Mouse (Mus musculus) thymus, postnatal 36 days (tissue): ENCODE results near the gene Sirt5.

Experiments used
- DNase-seq, 2 experiments: peaks; one replicate each; pipeline ENCODE4 v3.0.0; 2022; ENCODE audit warnings: mixed read lengths in 2 of 2

Sirt5 gene

DNA sequence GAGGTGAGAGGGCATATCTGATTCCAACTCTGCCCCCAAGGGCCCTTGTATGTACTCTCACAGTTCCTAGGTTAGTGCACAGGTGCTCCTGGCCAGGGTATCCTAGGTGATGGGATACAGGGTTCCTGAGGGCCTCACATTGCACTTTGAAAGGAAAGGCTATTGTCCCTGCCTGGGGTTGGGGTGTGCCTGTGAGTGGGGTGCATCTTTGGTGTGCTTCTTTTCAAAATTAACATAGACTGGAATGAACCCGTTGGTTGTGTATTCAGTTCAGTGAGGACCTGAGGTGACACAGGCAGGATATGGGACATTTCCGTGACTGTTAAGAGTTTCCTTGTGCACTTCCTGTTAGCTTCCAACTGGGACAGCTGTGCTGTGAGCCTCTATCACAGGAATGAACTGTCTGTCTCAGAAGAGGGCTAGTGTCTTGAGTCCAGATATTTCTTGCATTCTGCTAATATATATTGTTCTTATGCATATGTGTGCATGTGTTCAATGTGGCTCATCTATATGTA lies 9.7 kb downstream of the Sirt5 start:
- DNase-seq = no peak

GRCm38 (mm10) chr13:43379989-43380388 lies 14.7 kb downstream of the Sirt5 start:
- no peak for DNase-seq

DNA sequence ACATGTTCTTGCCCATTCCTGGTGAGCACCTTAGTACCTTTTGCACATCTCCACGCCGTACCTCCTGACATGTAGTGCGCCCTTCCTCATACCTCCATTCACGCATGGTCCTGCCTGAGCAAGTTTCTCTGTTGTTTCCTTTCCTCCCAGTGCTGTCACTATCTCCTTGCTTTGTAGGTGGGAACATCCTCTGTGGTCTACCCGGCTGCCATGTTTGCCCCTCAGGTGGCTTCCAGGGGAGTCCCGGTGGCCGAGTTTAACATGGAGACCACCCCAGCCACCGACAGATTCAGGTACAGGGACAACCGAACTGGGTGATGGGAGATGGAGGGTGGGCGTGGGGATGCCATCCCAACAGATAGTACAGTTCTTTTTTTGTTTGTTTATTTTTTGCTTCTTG lies 20.0 kb downstream of the Sirt5 start:
- no peak for DNase-seq

- DNase-seq = no peak
Measured at GRCm38 (mm10) chr13:43397700-43398296, 32.5 kb downstream of the Sirt5 start.

GRCm38 (mm10) chr13:43398297-43399080 lies 33.2 kb downstream of the Sirt5 start, which contains the start of gene Nol7:
Gene Nol7 (plus strand): TSS chr13:43398390.
- peak; percentile 92 to 95 for DNase-seq

GRCm38 (mm10) chr13:43399576-43399975 lies 34.3 kb downstream of the Sirt5 start:
- DNase-seq = no peak

GRCm38 (mm10) chr13:43412311-43412710 lies 47.0 kb downstream of the Sirt5 start:
- no peak for DNase-seq

DNA sequence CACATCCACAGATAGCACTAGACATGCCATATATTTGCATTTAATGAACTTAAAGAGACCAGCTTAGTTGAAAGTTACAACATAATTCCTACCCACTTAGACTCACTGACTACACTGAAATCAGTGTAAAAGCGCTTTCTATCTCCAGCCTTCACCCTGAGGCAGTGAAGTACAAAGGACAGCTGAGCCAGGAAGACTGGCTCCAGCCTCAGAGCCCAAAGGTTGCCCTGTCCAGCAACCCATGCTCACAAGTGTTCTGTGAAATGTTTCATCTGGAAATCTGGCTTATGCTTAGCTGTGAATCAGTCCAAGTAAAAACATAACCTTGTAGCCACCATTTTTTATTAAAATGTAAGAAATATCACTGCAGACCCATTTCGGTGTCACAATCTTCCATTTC lies 48.3 kb downstream of the Sirt5 start:
- no peak for DNase-seq

GRCm38 (mm10) chr13:43415249-43415648 lies 50.0 kb downstream of the Sirt5 start:
- no peak for DNase-seq

- DNase-seq = no peak
Measured at GRCm38 (mm10) chr13:43428436-43428835, 63.1 kb downstream of the Sirt5 start.

DNA sequence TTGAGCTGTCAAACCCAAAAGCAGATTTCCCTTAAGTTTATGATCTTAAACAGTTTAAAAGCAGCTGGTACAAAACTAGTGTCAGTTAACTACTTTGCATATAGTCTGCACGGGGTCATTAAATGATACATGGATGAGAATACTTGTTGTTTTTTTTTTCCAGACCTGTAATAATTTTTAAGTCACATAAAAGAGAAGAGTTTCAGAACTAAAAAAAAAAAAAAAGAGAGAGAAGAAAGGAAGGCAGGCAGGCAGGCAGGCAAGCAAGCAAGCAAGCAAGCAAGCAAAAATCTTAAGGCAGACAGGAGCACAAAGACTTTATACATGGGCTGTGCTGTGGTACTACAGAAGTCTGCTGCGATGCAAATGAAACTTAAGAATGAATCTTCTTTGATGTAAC lies 68.1 kb downstream of the Sirt5 start:
- DNase-seq = no peak

GRCm38 (mm10) chr13:43440376-43440775 lies 75.1 kb downstream of the Sirt5 start:
- no peak for DNase-seq

DNA sequence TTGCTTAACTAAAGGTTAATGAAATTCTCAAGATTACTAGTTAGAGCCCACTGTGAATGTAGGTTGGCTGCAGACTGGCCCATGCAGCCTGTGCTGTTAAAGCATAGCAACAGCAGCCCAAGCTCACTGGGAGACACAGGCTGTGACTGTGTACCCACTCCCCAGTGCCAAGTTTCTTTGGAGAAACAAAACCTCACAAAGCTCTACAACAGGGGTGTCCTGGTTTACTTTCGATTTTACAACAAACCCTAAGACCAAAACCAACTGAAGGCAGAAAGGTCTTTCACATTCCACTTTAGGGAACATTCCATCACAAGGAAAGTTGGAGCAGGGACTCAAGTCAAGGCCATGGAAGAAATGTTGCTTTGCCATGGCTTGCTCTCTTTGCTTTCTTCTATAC lies 77.3 kb downstream of the Sirt5 start:
- no peak for DNase-seq

- no peak for DNase-seq
Measured at GRCm38 (mm10) chr13:43443706-43444105, 78.4 kb downstream of the Sirt5 start.

DNA sequence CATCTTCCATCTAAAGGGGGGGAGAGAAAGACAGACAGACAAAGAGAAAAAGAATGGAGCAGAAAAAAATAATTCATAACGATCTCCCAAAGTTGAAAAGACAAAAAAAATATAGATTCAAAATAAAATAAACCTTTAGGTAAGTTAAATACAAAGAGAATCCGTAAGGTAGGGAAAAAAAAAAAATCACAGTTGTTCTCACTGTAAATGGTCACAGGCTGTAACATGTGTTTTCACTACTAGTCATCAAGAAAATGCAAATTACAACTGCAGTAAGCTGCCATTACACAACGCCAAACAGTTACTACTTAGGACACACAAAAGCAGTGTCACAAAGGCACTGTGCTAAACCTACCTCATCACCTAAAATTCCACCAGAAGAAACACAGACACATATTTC lies 79.4 kb downstream of the Sirt5 start:
- DNase-seq = no peak
